Mouse (Mus musculus) Patski (cell line): ENCODE data around the gene Adgra3. TPM values are rescaled to one million over a fixed set of nuclear protein-coding genes. Genes with fewer than 3 reads are reported as not detected.
A peak's percentile ranks its signal among the peaks of the same experiment; 100 is the strongest.

Experiments
- ATAC-seq: fragments of 100-300 bp; one replicate; pipeline ENCODE4 v1.8.0; 2021
- CTCF ChIA-PET: fragments of 350-600 bp; sonication (Branson Sonifier 250); formaldehyde crosslinking; loops from one replicate; lab custom pipeline; 2022; ENCODE audit warnings: inconsistent platforms; lab: Charles Lee
- POLR2A ChIA-PET: fragments of 350-600 bp; sonication (Branson Sonifier 250); formaldehyde crosslinking; loops from one replicate; lab custom pipeline; 2022; ENCODE audit warnings: antibody characterized with exemption, inconsistent platforms; lab: Charles Lee
- DNase-seq: peaks from one replicate; pipeline ENCODE4 v3.0.0-alpha.2; 2011; ENCODE audit warnings: low read depth, low spot score
- H3K27me3 ChIP-seq: fragments of 371-371 bp; one replicate; pipeline ENCODE4 v1.5.1; 2021
- CTCF ChIP-seq: fragments of 100-300 bp; IDR thresholded peaks from one replicate; pipeline ENCODE4 v1.5.1; 2021
- in situ Hi-C: fragments of 300-500 bp; cut with MboI; formaldehyde crosslinking; loops from 3 replicates; pipeline ENCODE4 v1.11.1; 2018; ENCODE audit warnings: low pct_unique_long_range_greater_than_20kb, mixed read lengths
- polyA plus RNA-seq: library from polyadenylated mRNA; unstranded; gene quantifications from one replicate; pipeline ENCODE4 v1.2.3, GENCODE M21; 2021

The Adgra3 gene
- polyA plus RNA-seq, 1 experiment from 2014 or later, result 23.3 TPM

- DNase-seq, result no peak
- CTCF ChIA-PET, result no interaction called here
- TF ChIP-seq CTCF, result no peak
Observed at GRCm38 (mm10) chr5:50049506-50049905, 9.3 kb downstream of the Adgra3 start.

GRCm38 (mm10) chr5:50048960-50049359, 9.8 kb downstream of the Adgra3 start:
- POLR2A ChIA-PET, result interaction anchor here (1.0 kb wide), 1 partner anchor 13 kb away, joined by 3 read pairs; no protein-coding TSS in a partner anchor
- CTCF ChIA-PET, result no interaction called here
- no peaks in the 10 kb centered on the region for H3K27me3 ChIP-seq
- DNase-seq, result no peak
- in situ Hi-C loops, result no loop called here
- TF ChIP-seq CTCF, result no peak
- ATAC-seq, result no peak

More at GRCm38 (mm10) chr5:50049506-50049905, 9.3 kb downstream of the Adgra3 start:
- in situ Hi-C loops, result no loop called here
- POLR2A ChIA-PET, result interaction anchor here (1.0 kb wide), 1 partner anchor 14 kb away, joined by 3 read pairs; no protein-coding TSS in a partner anchor
- no peaks in the 10 kb centered on the region for H3K27me3 ChIP-seq
- ATAC-seq, result no peak

GRCm38 (mm10) chr5:50048271-50048851, 10.4 kb downstream of the Adgra3 start:
- POLR2A ChIA-PET, result interaction anchor here (1.0 kb wide), 1 partner anchor 13 kb away, joined by 3 read pairs; no protein-coding TSS in a partner anchor
- CTCF ChIA-PET, result no interaction called here

GRCm38 (mm10) chr5:50045180-50045579, 13.6 kb downstream of the Adgra3 start:
- no peaks in the 10 kb centered on the region for H3K27me3 ChIP-seq
- DNase-seq (no peak), ATAC-seq (no peak)
- ChIA-PET CTCF (interaction anchor here (1.1 to 1.9 kb wide), 2 partner anchors 9 to 39 kb away, joined by 3 to 5 read pairs; no protein-coding TSS in a partner anchor), POLR2A (interaction anchor here (1.1 kb wide), 1 partner anchor 9 kb away, joined by 3 read pairs; no protein-coding TSS in a partner anchor)
- in situ Hi-C loops, result no loop called here
- no peak for TF ChIP-seq CTCF

More at GRCm38 (mm10) chr5:50048271-50048851, 10.4 kb downstream of the Adgra3 start:
- in situ Hi-C loops, result no loop called here
- TF ChIP-seq CTCF, result no peak
- ATAC-seq, result peak; percentile 20
- no peaks in the 10 kb centered on the region for H3K27me3 ChIP-seq
- no peak for DNase-seq

- H3K27me3 ChIP-seq, result no peaks in the 10 kb centered on the region
- peak; percentile 75 for ATAC-seq
- POLR2A ChIA-PET, result no interaction called here
- in situ Hi-C loops, result no loop called here
- no peak for DNase-seq
- CTCF ChIA-PET, result interaction anchor here (1.0 to 4.5 kb wide), 3 partner anchors 8 to 14 kb away, joined by 3 to 24 read pairs (median 5); no protein-coding TSS in a partner anchor
- TF ChIP-seq CTCF, result no peak
Observed at GRCm38 (mm10) chr5:50043677-50044076, 15.1 kb downstream of the Adgra3 start.

GRCm38 (mm10) chr5:50042274-50042943, 16.4 kb downstream of the Adgra3 start:
- in situ Hi-C loops, result no loop called here
- no peak for TF ChIP-seq CTCF
- DNase-seq (no peak), ATAC-seq (no peak)
- POLR2A ChIA-PET, result no interaction called here
- no peaks in the 10 kb centered on the region for H3K27me3 ChIP-seq
- CTCF ChIA-PET, result interaction anchor here (1.5 to 4.5 kb wide), 4 partner anchors 9 to 81 kb away, joined by 3 to 24 read pairs (median 5); no protein-coding TSS in a partner anchor

GRCm38 (mm10) chr5:50039521-50039920, 19.3 kb downstream of the Adgra3 start:
- POLR2A ChIA-PET, result interaction anchor here (0.6 kb wide), 1 partner anchor 73 kb away, joined by 3 read pairs; no protein-coding TSS in a partner anchor
- H3K27me3 ChIP-seq, result no peaks in the 10 kb centered on the region
- CTCF ChIA-PET, result interaction anchor here (0.8 to 4.5 kb wide), 6 partner anchors 9 to 179 kb away, joined by 3 to 24 read pairs (median 4); no protein-coding TSS in a partner anchor
- in situ Hi-C loops, result no loop called here
- no peak for TF ChIP-seq CTCF
- DNase-seq, result no peak
- no peak for ATAC-seq

GRCm38 (mm10) chr5:50037666-50038065, 21.1 kb downstream of the Adgra3 start:
- ChIA-PET POLR2A (no interaction called here), CTCF (no interaction called here)
- no peaks in the 10 kb centered on the region for H3K27me3 ChIP-seq
- no peak for ATAC-seq
- no peak for DNase-seq
- in situ Hi-C loops, result no loop called here
- TF ChIP-seq CTCF, result no peak

- ATAC-seq, result no peak
- TF ChIP-seq CTCF, result no peak
- CTCF ChIA-PET, result interaction anchor here (0.7 to 2.0 kb wide), 6 partner anchors 9 to 59 kb away, joined by 3 to 8 read pairs (median 4); no protein-coding TSS in a partner anchor
- in situ Hi-C loops, result no loop called here
- H3K27me3 ChIP-seq, result no peaks in the 10 kb centered on the region
- no peak for DNase-seq
- POLR2A ChIA-PET, result interaction anchor here (1.0 kb wide), 2 partner anchors 10 to 24 kb away, joined by 3 to 5 read pairs; partner anchors contain the start of gene Adgra3
Observed at GRCm38 (mm10) chr5:50034900-50035514, 23.8 kb downstream of the Adgra3 start.

- DNase-seq (no peak), ATAC-seq (no peak)
- H3K27me3 ChIP-seq, result no peaks in the 10 kb centered on the region
- POLR2A ChIA-PET, result no interaction called here
- CTCF ChIA-PET, result interaction anchor here (0.6 to 2.0 kb wide), 5 partner anchors 8 to 59 kb away, joined by 3 to 8 read pairs (median 4); no protein-coding TSS in a partner anchor
- in situ Hi-C loops, result no loop called here
- TF ChIP-seq CTCF, result no peak
Observed at GRCm38 (mm10) chr5:50034231-50034630, 24.6 kb downstream of the Adgra3 start.
